Mouse (Mus musculus) small intestine, adult 2 months (tissue): ENCODE results near the gene Fbxw17.
"Not testable (repeated sequence)": the region's sequence is repeated elsewhere in the genome, so short reads cannot be mapped to it uniquely, and the experiment has no call there.

Source experiments
- CTCF ChIP-seq: fragments of 200-500 bp; IDR thresholded peaks from 2 replicates; pipeline ENCODE4 v1.5.1; 2012; ENCODE audit warnings: low read depth, mild to moderate bottlenecking, control low read depth, inconsistent platforms, low read length, moderate library complexity, mixed read lengths; ENCODE audit not compliant: insufficient replicate concordance, insufficient read length; ENCODE audit errors: extremely low read depth
- POLR2A ChIP-seq: fragments of 200-500 bp; IDR thresholded peaks from 2 replicates; pipeline ENCODE4 v1.6.1; 2012; ENCODE audit warnings: low read depth, mild to moderate bottlenecking, control low read depth, inconsistent platforms, low read length, moderate library complexity

DNA sequence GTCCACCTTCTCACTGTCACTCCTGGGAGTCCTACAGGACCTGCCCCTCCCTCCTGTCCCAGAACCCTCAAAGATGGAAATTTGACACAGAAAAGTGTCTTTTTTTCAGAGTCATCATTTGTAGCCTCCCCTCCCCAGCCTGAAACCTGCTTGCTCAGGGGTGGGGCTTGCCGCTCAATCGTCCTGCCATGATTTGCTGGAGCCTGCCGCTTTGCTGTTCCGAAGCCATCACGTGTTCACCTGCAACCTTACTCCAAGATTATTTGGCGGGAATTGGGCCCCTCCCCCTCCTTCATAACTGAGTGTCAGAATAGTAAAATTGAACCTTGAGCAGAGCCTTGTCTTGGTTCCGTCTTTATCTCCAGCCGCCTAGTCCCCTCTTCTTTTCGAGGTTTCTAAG lies 34.6 kb downstream of the Fbxw17 start:
- TF ChIP-seq CTCF, POLR2A: not testable (repeated sequence)
